Mouse (Mus musculus) spleen, adult 2 months (tissue): Measurements from ENCODE around the gene Ap1b1. TPM values are rescaled to one million over a fixed set of nuclear protein-coding genes. Genes with fewer than 3 reads are reported as not detected.

ENCODE experiments used
- DNase-seq, 2 experiments: peaks; one replicate each; pipeline versions ENCODE4 v3.0.0 to v3.0.0-alpha.2; 2012 to 2021; ENCODE audit warnings: low spot score in 2 of 2, low read depth in 1 of 2
- H3K27ac ChIP-seq: fragments of 200-500 bp; 2 replicates; pipeline ENCODE4 v1.5.1; 2012; ENCODE audit warnings: low read length, inconsistent platforms; ENCODE audit not compliant: insufficient read depth
- H3K27me3 ChIP-seq: fragments of 200-500 bp; 2 replicates; pipeline ENCODE4 v1.6.1; 2012; ENCODE audit warnings: mild to moderate bottlenecking, moderate library complexity, low read length, inconsistent platforms; ENCODE audit not compliant: control insufficient read depth, insufficient read depth
- H3K36me3 ChIP-seq: fragments of 200-500 bp; 2 replicates; pipeline ENCODE4 v1.6.1; 2012; ENCODE audit warnings: mild to moderate bottlenecking, low read length, inconsistent platforms; ENCODE audit not compliant: control insufficient read depth, insufficient read depth
- H3K4me1 ChIP-seq: fragments of 200-500 bp; 2 replicates; pipeline ENCODE4 v1.6.1; 2011; ENCODE audit warnings: inconsistent platforms; ENCODE audit not compliant: control insufficient read depth, insufficient read depth, insufficient read length
- H3K4me3 ChIP-seq: fragments of 200-500 bp; 2 replicates; pipeline ENCODE4 v1.5.1; 2011; ENCODE audit warnings: mild to moderate bottlenecking, inconsistent platforms; ENCODE audit not compliant: insufficient read depth, insufficient read length; ENCODE audit errors: extremely low read depth
- CTCF ChIP-seq: fragments of 200-500 bp; IDR thresholded peaks from 2 replicates; pipeline ENCODE4 v1.5.1; 2011; ENCODE audit warnings: mild to moderate bottlenecking, inconsistent platforms; ENCODE audit not compliant: insufficient read depth, insufficient read length, insufficient replicate concordance; ENCODE audit errors: extremely low read depth
- POLR2A ChIP-seq: fragments of 200-500 bp; IDR thresholded peaks from 2 replicates; pipeline ENCODE4 v1.6.1; 2011; ENCODE audit warnings: low read depth, low read length, inconsistent platforms
- WGBS: fragments of 180-500 bp; shearing (Covaris S2); methylation state at CpG from one replicate; pipeline ENCODE4 v1.1.7; 2018; 5-methylcytosine and 5-hydroxymethylcytosine counted together
- polyA plus RNA-seq: library from polyadenylated mRNA; depleted of rRNA; stranded (reverse); fragments of >200 nt; gene quantifications from 2 replicates; pipeline ENCODE4 v1.2.3, GENCODE M21; 2012

Ap1b1 gene
- polyA plus RNA-seq, 1 experiment = 79.7 TPM

DNA sequence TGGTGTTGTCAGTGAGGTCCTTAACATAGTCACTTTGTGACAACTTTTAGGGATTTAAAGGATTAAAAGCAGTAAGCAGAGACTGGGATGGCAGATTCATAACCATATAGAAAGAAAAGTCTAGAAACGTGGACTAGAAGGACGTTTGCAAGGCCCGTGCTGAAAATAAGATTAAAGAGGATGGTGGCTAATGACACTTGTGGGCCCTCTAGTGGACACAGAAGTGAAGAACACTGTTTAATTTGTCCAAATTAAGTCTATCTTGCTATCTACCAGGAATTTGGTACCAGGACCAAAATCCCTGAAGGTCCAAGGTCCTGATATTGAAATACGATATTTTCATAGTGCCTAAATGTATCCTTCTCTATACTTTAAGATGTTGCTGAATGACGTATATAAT is 2.4 kb upstream of the Ap1b1 start:
- Histone ChIP-seq H3K27ac (no peak overlapping the region), H3K4me3 (no peak overlapping the region), H3K4me1 (peaks cover 15% of the 10 kb centered on the region; the same call in 1 of the 2 replicates), H3K36me3 (no peaks in the 10 kb centered on the region), H3K27me3 (no peaks in the 10 kb centered on the region)
- whole genome bisulfite sequencing = 5% methylated on average over 5 of the region's 5 CpGs
- peak in 1 of 2 experiments; percentile 7 for DNase-seq
- TF ChIP-seq CTCF (no peak), POLR2A (no peak)

DNA sequence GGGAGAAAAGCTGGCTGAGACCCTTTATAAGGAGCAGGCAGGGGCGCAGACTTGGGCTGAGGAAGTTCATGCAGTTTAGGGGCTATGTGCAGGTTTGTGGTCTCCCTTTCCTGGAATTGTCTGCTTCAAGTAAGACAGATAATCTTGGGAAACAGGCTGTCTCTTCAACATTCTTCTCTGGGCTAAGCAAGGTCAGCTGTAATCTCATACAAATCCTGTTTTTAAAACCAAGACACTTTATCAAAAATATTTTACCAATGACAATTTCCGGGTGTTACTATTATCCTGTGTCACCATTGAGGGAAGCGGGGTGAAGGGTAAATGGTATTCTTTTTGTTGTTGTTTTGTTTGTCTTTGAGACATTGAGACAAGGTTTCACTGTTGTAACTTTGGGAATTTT is 1.8 kb upstream of the Ap1b1 start:
- Histone ChIP-seq H3K27me3 (no peaks in the 10 kb centered on the region), H3K36me3 (no peaks in the 10 kb centered on the region), H3K27ac (no peak overlapping the region), H3K4me1 (peaks cover 16% of the 10 kb centered on the region; the same call in 1 of the 2 replicates), H3K4me3 (no peak overlapping the region)
- TF ChIP-seq CTCF (no peak), POLR2A (no peak)
- DNase-seq = no peak
- 68% methylated on average over 3 of the region's 3 CpGs for WGBS

DNA sequence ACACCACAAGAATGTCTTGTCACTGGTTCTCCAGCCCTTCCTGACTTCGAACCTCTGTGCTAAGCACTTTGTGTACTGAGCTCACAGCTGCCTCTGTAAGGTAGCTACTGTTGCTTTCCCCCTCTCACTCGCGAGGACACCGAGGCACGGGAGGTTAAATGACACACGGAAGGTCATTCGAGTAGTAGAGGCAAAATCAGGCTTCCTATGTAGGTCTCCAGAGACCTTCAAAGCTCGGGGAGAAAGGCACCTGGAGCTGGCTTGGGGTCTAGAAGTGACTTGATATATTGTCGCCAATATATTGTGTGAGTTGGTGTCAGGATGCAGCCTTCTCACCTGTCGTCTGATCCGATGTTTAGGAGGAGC is 846 bp downstream of the Ap1b1 start:
- Histone ChIP-seq H3K36me3 (peaks cover 3% of the 10 kb centered on the region; the same call in 1 of the 2 replicates), H3K27ac (peak overlapping the region; percentile 45; the same call in 1 of the 2 replicates), H3K4me1 (peaks cover 19% of the 10 kb centered on the region; the same call in 1 of the 2 replicates), H3K27me3 (no peaks in the 10 kb centered on the region), H3K4me3 (peak overlapping the region; percentile 86)
- no peak for DNase-seq
- TF ChIP-seq POLR2A (no peak), CTCF (no peak)
- 26% methylated on average over 11 of the region's 11 CpGs for WGBS

DNA sequence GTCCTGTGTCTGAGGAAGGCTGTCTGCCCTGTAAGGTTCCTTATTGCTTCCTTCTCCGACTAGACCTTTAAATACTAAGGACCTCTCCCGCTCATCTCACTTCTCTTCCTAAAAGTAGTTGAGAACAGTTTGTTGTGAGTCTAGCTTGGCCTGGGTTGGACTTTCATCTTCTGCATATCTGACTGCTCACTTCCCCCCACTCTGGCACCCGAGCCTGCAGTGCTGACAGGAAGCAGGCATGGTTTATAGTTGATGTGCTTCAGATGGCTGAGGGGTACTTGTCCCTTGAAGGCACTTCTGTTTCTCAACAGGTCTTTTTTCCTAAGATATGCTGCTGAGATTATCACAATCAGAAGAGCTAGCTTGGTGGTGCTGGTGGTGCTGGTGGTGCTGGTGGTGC is 2.6 kb downstream of the Ap1b1 start:
- TF ChIP-seq CTCF (no peak), POLR2A (no peak)
- H3K4me1 ChIP-seq = peaks cover 19% of the 10 kb centered on the region; the same call in 1 of the 2 replicates
- DNase-seq = peak in 1 of 2 experiments; percentile 65
- H3K27ac ChIP-seq = peak overlapping the region; percentile 56
- WGBS = 7% methylated on average over 3 of the region's 3 CpGs
- peaks cover 3% of the 10 kb centered on the region; the same call in 1 of the 2 replicates for H3K36me3 ChIP-seq
- H3K27me3 ChIP-seq = no peaks in the 10 kb centered on the region
- no peak overlapping the region for H3K4me3 ChIP-seq

- Histone ChIP-seq H3K4me1 (peaks cover 13% of the 10 kb centered on the region; the same call in 1 of the 2 replicates), H3K36me3 (peaks cover 3% of the 10 kb centered on the region; the same call in 1 of the 2 replicates), H3K27ac (no peak overlapping the region), H3K27me3 (no peaks in the 10 kb centered on the region), H3K4me3 (no peak overlapping the region)
- TF ChIP-seq CTCF (no peak), POLR2A (no peak)
- DNase-seq = no peak
- 96% methylated on average over 2 of the region's 2 CpGs for whole genome bisulfite sequencing
These were observed 5.8 kb downstream of the Ap1b1 start for GRCm38 (mm10) chr11:4992471-4992870.

DNA sequence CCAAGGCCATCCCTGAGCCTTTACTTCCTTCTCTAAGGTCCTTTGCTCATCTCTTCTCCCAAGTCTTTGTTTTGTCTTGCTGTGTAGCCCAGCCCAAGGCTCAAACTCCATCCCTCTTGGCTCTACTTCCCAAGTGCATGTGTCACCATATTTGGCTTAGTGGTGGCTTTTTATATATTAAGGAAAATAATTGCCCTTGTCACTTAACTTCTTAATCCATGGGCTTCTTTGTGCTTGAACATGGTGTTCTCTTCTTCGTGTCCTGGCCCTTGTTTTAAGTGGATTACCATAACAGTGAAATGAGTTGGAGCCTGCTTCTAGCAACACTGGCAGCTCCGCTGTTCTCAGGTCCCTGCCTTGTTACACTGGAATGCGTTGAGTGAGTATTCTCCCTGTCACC is 9.1 kb downstream of the Ap1b1 start:
- Histone ChIP-seq H3K4me3 (no peak overlapping the region), H3K36me3 (peaks cover 4% of the 10 kb centered on the region; the same call in 1 of the 2 replicates), H3K4me1 (no peaks in the 10 kb centered on the region), H3K27ac (no peak overlapping the region), H3K27me3 (no peaks in the 10 kb centered on the region)
- TF ChIP-seq CTCF (no peak), POLR2A (no peak)
- DNase-seq = no peak
- 96% methylated on average over 3 of the region's 3 CpGs for WGBS

DNA sequence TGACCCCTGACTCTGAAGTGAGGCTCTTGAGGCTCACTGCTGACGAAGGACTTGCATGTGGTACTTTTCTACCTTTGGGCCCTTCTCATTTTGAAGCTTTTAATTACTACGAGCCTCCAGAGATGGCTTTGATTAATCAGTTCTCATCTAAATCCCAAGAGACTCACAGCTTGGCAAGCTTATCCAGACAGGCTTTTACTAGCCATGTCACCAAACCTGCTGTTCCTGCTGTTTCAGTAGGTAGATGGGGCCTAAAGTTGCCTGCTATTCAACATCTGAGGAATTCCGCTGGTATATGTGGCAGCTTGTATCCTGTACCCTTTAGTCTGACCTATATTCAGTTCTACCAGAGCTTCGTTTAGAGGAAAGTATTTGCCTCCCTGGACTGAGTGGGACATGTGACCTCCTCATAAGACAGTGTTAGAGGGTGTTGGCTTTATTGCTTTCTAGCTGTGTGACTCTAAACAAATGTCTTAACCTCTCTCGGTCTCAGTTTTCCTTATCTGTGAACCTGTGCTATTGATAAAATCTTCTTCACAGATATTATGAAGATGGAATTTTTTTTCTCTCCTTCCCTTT is 10.1 kb downstream of the Ap1b1 start:
- H3K36me3 ChIP-seq = peaks cover 4% of the 10 kb centered on the region; the same call in 1 of the 2 replicates
- H3K4me3 ChIP-seq = no peak overlapping the region
- no peak overlapping the region for H3K27ac ChIP-seq
- TF ChIP-seq CTCF (no peak), POLR2A (no peak)
- DNase-seq = no peak
- WGBS = 93% methylated on average over 5 of the region's 5 CpGs
- H3K27me3 ChIP-seq = no peaks in the 10 kb centered on the region
- H3K4me1 ChIP-seq = no peaks in the 10 kb centered on the region
